Mouse (Mus musculus): ENCODE results near the gene Daam1. TPM values are rescaled to one million over a fixed set of nuclear protein-coding genes. Genes with fewer than 3 reads are reported as not detected.

Daam1 gene
- total RNA-seq, 2 experiments from 2014 or later, result 75.5 to 78.1 TPM

DNA sequence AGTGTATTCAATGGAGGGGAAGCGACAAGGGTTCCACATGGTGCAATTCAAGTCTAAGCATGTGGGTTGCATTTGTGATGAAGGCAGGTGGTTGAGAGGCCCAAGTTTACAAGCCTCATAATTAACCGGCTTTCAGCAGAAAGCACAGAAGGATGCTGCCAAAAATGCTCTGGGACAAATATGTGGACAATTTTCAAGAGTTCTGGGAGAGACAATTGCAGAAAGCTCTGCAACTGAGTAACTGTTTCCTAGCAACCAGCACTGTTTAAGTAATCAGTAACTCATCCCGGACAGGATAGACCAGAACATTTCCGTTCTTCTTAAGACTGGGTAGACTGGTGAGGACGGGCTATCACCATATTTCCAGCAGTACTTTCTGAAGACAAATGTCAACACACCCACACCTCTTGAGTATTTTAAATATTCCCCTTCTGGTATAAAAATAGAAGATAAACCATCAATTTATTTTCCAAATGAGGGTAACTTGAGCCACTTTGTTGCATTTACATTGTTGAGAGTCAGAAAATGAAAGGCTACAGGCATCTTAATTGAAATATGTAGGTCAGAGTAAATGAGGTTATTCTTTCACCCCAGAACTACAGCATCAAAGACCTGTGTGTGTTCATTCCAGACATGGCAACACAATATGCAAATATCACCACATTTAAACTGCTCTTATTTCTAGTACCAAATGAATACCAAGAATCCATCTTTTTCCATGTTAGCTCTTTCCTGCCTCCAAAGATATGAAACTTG is 123.5 kb downstream of the Daam1 start:
- ATAC-seq (replicated peaks; ENCODE audit: low FRiP score, poor library complexity, severe bottlenecking), result no peak

DNA sequence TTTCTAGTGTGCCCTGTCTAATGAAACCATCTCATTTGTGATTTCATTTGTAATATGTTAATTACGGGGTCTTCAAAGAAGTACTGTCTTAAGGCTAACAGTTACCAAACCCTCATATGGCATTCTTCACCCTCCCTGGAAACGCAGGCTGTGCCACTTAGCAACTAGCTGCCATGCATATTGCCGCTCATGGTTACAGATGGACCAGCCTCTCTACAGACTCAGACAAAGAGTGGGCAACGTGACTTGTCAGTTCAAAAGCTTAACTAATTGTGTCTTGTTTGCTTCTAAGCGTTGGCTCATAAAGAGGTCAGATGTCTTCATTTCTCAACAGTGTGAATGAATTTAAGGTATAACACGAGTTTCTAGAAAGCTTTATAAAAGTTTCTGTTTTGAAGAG is 126.1 kb downstream of the Daam1 start:
- no peak for ATAC-seq (replicated peaks; ENCODE audit: low FRiP score, poor library complexity, severe bottlenecking)

DNA sequence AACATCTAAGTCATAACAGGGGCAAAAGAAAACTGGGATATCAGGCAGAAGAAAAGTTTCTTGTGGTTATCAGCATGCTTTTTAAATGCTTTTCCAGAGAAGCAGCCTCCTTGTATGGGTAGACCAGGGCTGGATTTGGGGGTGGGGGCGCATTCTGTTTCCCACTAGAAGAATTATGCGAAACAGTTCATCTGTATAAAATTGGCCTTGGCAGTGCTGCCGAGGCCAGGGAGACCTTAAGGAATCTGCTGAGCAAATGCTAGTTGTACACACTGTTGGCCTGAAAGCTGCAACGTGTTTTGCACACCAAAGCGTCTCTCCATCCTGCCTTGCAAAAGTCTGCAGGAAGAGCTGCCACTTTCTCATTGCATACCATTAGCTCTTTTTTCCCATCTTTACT is 126.6 kb downstream of the Daam1 start:
- ATAC-seq (replicated peaks; ENCODE audit: low FRiP score, poor library complexity, severe bottlenecking), result no peak

DNA sequence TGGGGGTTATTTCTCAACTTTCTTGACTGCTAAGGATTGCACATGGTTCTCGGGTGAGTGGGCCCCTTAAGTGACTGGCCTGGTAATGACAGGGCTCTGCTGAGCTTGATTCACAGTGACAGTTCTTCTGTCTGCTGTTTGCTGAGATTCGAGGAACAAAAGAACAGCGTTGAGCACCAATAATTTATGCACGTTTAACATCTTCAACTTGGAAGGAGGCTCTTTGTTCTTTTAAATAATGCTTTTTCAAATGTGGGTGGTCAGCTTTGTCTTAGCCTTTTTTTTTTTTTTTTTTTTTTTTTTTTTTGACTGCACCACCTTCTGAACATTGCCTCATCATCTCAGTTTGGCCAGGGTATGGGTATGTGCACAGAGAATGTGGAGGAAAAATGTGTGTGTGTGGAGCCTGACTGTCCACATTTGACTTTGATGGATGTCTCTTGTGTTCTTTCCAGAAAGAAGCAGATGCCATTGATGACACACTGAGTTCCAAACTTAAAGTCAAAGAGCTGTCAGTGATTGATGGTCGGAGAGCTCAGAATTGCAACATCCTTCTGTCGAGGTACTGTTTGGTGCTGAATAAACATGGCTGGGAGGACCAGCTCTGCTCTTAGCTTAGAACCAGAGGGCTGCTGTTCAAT is 128.6 kb downstream of the Daam1 start:
- no peak for ATAC-seq (replicated peaks; ENCODE audit: low FRiP score, poor library complexity, severe bottlenecking)

DNA sequence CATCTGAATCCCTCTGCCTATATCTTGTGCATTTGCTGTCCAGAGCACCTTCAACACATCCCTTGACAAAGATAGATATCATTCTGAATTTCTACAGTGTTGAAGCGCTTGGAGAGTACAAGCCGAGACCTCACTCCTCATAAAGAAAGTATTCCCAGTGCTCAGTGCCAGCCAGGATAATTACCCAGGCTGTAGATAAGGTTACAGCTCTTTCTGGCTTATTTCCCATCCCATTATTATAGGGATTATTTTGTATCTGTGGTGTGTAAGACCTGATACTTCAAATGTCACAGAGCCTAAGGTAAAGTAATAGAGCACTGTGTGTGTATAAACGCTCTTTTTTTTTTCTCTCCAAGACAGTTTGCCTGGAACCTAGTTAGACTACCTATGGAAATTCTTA is 130.8 kb downstream of the Daam1 start:
- ATAC-seq (replicated peaks; ENCODE audit: low FRiP score, poor library complexity, severe bottlenecking), result no peak

DNA sequence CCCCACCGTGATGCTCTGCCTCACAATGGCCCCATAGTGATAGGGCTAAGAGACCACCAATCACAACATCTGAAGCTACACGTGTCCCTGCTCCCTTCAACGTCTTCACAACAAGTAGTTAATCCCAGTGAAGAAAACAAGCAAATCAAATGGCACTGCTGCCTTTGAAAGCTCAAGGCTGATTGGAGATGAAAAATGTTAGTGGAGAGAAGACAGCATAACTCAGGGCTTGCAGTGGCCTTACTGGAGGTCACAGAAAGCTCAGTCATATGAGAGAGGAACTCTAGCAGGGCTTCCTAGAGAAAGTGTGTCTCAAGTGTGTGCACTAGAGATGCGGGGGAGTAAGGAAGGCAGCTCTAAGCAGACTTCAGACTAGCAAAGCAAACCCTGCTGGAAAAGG is 131.7 kb downstream of the Daam1 start:
- ATAC-seq (replicated peaks; ENCODE audit: low FRiP score, poor library complexity, severe bottlenecking), result no peak

DNA sequence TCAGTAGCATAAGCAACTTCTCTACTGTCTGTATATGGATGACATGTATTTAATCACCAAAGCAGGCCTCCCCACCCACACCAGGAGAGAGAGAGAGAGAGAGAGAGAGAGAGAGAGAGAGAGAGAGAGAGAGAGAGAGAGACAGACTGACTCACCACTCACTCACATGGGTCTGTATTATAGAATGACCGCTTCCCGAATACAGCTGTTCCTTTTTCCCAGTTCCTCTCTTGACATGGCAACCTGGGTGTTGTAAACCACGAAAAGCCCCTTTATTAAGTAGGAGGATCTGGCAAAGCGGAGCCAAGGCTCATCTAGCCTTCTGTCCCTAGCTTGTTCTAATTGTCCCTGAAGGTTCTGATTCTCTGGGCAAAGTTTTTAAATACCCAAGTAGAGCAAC is 137.7 kb downstream of the Daam1 start:
- no peak for ATAC-seq (replicated peaks; ENCODE audit: low FRiP score, poor library complexity, severe bottlenecking)

DNA sequence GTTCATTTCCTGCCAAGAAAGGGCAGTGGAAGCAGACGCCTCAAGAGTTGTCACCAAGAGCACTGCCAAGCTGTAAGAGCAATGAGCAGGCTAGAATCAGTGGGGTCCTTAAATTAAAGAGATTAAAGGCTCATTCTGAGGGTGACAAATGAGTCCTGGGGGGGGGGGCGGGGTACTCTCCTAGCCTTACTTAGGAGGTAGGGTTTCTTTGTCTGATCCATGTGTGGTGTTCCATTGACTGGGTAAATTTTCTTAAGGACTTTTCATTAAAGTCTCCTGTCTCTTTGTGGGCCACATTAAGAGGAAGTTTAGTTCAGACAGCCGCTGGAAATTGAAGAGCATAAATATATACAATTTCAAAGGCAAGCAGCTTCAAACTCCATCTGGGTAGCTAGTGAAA is 138.1 kb downstream of the Daam1 start:
- no peak for ATAC-seq (replicated peaks; ENCODE audit: low FRiP score, poor library complexity, severe bottlenecking)

DNA sequence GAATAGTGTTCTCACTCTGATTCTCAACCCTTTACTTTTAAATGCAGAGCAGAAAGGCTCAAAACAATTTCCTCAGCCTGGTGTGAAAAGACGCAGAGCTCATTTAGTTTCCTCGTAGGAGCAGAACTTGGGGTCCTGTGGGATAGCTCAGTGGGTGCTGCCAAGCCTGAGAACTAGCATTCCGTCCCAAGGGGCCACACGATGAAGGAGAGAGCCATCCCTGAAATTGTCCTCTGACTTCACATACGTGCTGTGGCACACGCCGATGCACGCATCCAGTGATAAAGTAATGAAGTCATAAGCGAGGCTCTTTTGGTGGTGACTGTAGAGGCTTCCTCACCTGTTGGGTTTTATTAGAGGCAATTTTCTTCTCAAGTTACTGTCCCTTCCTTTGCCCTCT is 138.6 kb downstream of the Daam1 start:
- ATAC-seq (replicated peaks; ENCODE audit: low FRiP score, poor library complexity, severe bottlenecking), result no peak

DNA sequence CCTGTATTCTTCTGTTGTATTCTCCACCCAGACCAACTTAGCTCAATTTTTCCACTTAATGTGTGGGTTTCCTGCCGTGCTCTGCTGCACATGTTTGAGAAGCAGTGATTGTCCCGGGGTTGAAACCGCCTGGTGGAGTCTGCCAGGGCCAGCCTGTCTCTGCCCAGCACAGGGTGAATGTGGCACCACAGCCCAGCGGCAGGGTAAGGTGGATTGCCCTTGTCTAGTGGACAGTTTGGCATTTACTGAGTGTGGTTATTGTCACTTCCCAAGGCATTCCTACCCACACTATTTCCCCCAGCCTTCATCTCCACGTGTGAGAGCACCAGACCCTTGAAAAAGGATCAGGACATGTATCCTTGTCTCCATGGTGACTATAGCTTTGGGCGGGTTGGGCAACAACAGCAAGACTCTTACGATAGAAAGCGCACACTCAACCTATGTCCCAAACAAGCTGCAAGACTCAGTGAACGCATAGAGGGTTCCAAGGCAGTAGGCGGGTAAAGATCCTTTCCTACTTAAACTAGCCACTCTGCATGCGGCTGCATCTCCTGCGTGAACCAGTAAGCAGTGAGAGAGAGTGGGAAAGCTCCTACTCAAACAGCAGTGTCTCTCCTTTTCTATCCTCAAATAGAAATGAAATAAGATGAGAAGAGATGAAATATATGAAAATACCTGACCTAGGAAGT is 139.2 kb downstream of the Daam1 start:
- no peak for ATAC-seq (replicated peaks; ENCODE audit: low FRiP score, poor library complexity, severe bottlenecking)

DNA sequence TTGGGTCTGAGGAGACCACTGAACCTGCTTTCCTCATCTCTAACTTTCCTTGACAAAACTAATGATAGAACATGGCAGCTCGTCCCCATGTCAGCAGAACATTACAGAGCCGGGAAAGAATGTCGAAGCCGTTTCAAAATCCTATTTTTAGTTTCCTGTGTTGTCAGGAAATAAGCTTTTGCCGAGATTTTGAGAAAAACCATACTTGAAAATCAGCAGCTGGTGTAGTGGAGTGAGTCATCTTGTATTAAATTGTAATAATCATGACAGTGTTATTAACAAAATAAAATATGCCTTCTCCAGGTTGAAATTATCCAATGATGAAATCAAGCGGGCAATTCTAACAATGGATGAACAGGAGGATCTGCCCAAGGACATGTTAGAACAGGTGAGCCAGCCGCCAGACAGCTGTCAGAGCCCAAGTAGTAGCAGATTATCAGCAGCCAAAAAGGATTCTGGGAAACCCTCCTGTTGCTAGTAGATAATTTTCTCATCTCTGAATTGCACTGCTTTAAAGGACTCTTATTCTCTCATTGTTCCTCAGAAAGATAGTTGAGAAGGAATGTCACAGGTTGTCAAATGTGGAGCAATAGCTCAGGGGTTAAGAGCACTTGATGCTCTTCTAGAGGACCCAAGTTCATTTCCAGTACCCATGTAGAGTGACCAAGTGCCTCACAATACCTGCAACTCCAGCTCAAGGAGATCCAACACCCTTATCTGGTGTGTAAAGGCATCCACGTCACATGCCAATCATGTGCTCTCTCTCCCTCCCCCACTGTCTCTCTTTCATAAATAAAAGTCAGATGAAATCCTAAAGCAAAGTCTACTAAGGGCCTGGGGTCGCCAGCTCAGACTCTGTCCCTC is 140.1 kb downstream of the Daam1 start:
- no peak for ATAC-seq (replicated peaks; ENCODE audit: low FRiP score, poor library complexity, severe bottlenecking)

DNA sequence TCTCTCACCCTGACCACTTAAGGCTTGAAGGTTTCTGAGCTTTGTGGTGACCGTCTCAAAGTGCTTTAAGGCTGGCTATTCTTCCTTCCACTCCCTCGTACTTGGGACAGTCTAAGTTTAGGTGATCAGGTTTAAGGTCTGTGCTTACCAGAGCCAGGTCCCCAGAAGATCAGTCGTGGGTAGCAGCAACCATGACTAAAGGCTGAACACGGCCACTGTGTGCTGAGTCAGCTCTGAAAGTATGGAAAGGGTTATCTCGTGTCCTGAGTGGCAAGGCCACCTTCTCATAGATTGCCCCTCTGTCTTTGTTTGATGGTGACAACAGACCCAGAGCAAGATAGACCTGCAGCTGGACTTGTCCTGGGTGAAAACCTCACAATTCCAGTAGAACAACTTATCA is 141.2 kb downstream of the Daam1 start:
- no peak for ATAC-seq (replicated peaks; ENCODE audit: low FRiP score, poor library complexity, severe bottlenecking)

DNA sequence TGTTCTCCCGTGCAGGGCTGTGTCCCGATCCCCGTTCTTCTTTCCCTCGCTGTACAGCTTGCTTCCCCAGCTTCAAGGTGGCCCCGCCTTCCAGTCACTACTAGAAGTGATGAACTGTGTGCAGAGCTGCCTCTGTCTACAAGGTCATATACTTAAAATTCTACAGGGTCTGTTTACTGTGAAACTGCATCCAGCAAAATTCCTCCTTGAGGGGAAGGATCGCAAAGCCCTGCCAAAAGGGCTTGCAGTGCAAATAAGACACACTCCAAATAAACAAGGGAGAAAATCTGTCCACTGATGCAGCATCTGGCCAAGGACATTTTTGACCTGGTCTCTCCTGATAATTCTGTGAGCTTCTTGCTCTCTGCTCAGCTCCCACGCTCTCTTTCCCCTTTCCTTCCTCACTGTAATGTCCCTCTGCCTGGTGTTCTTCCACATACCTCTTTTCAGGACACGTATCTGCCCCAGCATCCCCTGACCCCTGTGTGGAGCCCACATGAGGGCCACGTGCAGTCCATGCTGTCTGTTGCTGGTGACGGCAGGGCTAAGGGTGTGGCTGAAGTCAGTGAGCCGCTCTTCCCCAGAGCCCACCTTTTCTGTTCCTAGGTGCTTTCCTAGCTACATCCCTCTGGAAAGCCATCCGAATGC is 141.9 kb downstream of the Daam1 start:
- no peak for ATAC-seq (replicated peaks; ENCODE audit: low FRiP score, poor library complexity, severe bottlenecking)

DNA sequence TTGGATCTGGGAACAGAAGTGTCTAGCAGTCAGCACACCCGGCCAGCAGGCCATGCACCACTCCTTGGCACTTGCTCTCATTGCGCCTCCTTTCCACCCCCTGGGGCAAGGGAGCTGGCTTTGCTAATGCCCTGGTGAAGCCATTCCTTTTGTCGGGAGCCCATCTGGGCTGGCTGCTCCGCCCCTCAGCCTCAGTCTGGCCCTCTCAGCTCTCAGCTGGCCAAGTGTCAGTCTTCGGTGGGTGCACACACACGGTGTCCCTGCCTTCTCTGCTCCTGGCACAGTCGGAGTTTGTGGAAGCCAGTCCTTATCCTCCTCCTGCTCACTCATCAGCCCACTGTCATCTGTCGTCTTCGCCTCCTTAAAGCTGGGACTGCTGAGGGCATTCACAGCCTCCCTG is 142.7 kb downstream of the Daam1 start:
- no peak for ATAC-seq (replicated peaks; ENCODE audit: low FRiP score, poor library complexity, severe bottlenecking)

DNA sequence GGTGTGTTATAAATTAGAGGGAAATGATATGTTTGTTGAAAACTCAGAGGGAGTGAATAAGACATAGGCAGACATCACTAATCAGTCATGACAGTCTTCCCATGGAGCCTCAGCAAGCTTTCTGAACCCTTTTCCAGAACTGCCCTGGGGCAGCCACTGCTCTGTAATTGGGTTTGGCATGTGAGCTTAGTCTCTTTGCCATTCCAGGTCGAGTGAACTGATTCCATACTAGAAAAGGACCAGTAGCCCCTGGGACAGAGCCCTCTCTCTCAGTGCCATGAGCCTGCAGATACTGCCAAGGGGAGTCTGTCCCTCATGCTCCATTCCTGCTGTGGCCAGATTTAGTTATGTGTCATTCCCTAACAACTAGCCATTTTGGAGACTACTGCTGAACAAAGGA is 144.7 kb downstream of the Daam1 start:
- ATAC-seq (replicated peaks; ENCODE audit: low FRiP score, poor library complexity, severe bottlenecking), result no peak

DNA sequence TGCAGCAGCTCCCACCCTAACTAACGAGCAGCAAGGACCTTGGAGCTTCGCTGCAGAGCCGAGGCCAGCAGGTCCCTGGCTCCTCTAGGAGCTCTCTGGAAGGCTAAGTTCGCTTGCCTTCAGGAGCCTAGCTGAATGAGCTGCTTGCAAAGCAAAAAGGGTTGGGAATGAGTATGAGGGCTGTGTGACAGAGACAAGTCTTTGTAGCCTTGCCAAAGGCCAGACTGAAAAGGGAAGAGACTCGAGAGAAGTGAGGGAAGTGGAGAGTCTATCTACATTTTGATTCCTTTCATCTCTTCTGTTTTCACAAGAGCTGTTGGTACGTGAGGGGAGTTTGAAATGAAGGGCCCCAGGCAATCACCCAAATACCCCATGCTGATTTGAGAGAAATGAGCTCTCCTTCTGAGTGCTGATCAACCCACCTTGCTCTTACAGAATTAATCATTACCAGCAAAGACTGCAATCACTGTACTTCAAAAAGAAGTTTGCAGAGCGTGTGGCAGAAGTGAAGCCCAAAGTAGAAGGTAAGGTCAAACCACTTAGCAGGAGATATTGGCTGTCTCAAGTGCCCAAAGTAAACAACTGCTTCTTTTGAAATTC is 145.6 kb downstream of the Daam1 start:
- ATAC-seq (replicated peaks; ENCODE audit: low FRiP score, poor library complexity, severe bottlenecking), result no peak

DNA sequence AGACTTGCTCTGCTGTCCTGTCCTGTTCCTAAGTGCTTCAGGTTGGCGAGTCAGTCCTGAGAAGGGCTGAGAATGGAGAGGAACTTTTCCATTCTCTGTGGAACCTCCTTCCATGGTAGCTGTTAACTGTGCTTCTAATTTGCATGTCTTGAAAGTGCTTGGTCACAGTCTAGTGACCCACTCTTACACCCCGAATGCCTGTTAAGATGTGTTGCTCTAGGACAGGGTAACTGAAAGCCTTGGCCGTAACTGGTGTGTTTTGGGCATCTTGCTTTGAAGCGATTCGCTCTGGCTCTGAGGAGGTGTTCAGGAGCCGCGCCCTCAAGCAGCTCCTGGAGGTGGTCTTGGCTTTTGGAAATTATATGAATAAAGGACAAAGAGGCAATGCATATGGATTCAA is 146.5 kb downstream of the Daam1 start:
- no peak for ATAC-seq (replicated peaks; ENCODE audit: low FRiP score, poor library complexity, severe bottlenecking)

DNA sequence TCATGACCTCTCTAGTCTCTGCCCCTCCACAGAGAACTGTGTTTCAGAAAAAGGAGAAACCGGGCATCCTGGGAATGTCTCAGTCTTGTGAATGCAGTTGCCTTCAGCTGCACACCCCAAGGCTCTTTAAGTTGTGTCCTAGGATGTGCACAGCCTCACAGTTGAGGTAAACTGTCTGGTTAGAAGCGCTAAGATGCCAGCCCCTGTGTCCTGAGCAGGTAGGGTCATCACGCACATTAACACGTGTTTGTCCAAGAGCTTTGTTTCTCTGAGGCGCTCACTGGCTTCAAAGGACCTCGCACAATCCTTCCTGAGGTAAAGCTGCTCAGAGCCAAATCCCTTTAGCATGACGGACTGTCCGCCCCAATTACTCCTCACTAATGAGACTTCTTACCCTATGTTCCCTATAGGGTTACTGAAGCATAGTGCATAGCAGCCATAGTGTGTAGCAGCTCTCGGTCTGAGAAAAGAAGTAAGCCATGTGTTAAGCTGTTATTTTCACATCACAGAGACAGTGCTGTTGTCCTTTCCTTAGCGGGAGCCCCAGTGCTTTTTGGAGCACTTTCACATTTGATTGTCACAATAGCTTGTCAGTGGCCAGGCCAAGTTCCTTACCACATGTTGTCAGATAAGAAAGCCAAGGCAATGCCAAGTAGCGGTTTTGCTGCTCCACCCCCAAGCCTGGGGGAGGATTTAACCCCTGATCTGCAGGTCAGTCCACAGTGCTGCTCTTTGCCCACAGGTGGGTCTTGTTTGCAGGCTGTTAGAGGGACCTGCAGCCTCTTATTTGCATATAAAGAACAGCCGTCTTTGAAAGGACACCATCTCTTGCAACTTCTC is 147.9 kb downstream of the Daam1 start:
- peak; percentile 44; the same call in 1 of the 2 replicates for ATAC-seq (replicated peaks; ENCODE audit: low FRiP score, poor library complexity, severe bottlenecking)

DNA sequence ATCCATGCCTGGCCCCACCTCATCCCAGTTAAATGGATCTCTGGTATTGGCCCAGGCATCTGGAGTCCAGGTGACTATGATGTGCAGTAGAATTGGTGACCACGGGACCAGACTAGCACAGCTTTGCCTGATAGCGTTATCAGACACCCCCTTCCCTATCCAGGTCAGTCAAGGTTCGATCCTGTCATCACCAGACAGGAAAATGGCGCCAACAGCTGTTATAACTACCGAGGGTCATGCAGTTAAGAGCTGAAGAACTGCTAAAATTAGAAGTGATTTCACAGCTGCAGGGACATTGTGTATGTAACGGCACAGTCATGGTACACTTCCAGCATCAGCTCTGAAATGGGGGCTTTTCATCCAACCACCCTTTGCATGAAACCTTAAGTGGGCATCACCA is 149.3 kb downstream of the Daam1 start:
- no peak for ATAC-seq (replicated peaks; ENCODE audit: low FRiP score, poor library complexity, severe bottlenecking)
